Mouse (Mus musculus) adrenal gland, adult 18-20 months (tissue): ENCODE data around the gene Slc37a4. TPM values are rescaled to one million over a fixed set of nuclear protein-coding genes. Genes with fewer than 3 reads are reported as not detected.
"Not testable (repeated sequence)": the region's sequence is repeated elsewhere in the genome, so short reads cannot be mapped to it uniquely, and the experiment has no call there.

ENCODE experiments used
- DNase-seq, 2 experiments: peaks; one replicate each; pipeline ENCODE4 v3.0.0; 2021 to 2022; ENCODE audit warnings: low spot score in 2 of 2
- total RNA-seq, 2 experiments: library from RNA; stranded (reverse); gene quantifications; 1 replicate in 1 of 2; 2 replicates in 1 of 2; pipeline ENCODE4 v1.2.3; 2021

The Slc37a4 gene
- total RNA-seq, 2 experiments from 2014 or later: 15.2 to 16.1 TPM

- peak; percentile 71 to 77 for DNase-seq
These were observed 5.2 kb upstream of the Slc37a4 start for GRCm38 (mm10) chr9:44391466-44391865.

GRCm38 (mm10) chr9:44398087-44398486 lies 1.4 kb downstream of the Slc37a4 start:
- DNase-seq: no peak

GRCm38 (mm10) chr9:44398551-44398950 lies 1.9 kb downstream of the Slc37a4 start:
- DNase-seq: no peak

GRCm38 (mm10) chr9:44399114-44399794 lies 2.6 kb downstream of the Slc37a4 start:
- DNase-seq: no peak

- no peak for DNase-seq
These were observed 3.1 kb downstream of the Slc37a4 start for GRCm38 (mm10) chr9:44399795-44400114.

GRCm38 (mm10) chr9:44401081-44401480 lies 4.4 kb downstream of the Slc37a4 start:
- no peak for DNase-seq

GRCm38 (mm10) chr9:44405011-44405410 lies 8.4 kb downstream of the Slc37a4 start:
- no peak for DNase-seq

- DNase-seq: peak; percentile 89 to 90
These were observed 10.5 kb downstream of the Slc37a4 start, which contains the start of the genes Rps25 and Trappc4 for GRCm38 (mm10) chr9:44406906-44407751. Rps25 (plus strand) TSS chr9:44407139. Trappc4 (minus strand) TSS chr9:44407600.

GRCm38 (mm10) chr9:44407752-44408097 lies 11.1 kb downstream of the Slc37a4 start:
- no peak for DNase-seq

GRCm38 (mm10) chr9:44408693-44409092 lies 12.0 kb downstream of the Slc37a4 start:
- DNase-seq: not testable (repeated sequence)

- DNase-seq: no peak
These were observed 14.1 kb downstream of the Slc37a4 start for GRCm38 (mm10) chr9:44410647-44411336.

- DNase-seq: no peak
These were observed 15.0 kb downstream of the Slc37a4 start for GRCm38 (mm10) chr9:44411601-44412130.

GRCm38 (mm10) chr9:44412306-44412705 lies 15.7 kb downstream of the Slc37a4 start:
- no peak for DNase-seq

GRCm38 (mm10) chr9:44412781-44413180 lies 16.1 kb downstream of the Slc37a4 start:
- no peak for DNase-seq

- no peak for DNase-seq
These were observed 20.7 kb downstream of the Slc37a4 start for GRCm38 (mm10) chr9:44417156-44417891.

- peak; percentile 97 to 98 for DNase-seq
These were observed 21.3 kb downstream of the Slc37a4 start for GRCm38 (mm10) chr9:44417892-44418363.

- no peak for DNase-seq
These were observed 22.1 kb downstream of the Slc37a4 start, which contains the start of gene Ccdc84 for GRCm38 (mm10) chr9:44418519-44419385. Ccdc84 (minus strand) TSS chr9:44418569.

GRCm38 (mm10) chr9:44419730-44420129 lies 23.1 kb downstream of the Slc37a4 start:
- not testable (repeated sequence) for DNase-seq

- no peak for DNase-seq
These were observed 23.7 kb downstream of the Slc37a4 start for GRCm38 (mm10) chr9:44420280-44420898.
